Mouse (Mus musculus): Measurements from ENCODE around the gene Dcaf6. TPM values are rescaled to one million over a fixed set of nuclear protein-coding genes. Genes with fewer than 3 reads are reported as not detected.

The Dcaf6 gene
- polyA plus RNA-seq (2012; ENCODE audit: insufficient read depth, insufficient read length, low replicate concordance, missing spikeins) = not detected in 2 replicates

GRCm38 (mm10) chr1:165460360-165460800 lies at the start of gene Dcaf6, which contains the start of gene Mpc2:
Gene Dcaf6, minus strand, starts transcription at chr1:165460475.
Gene Mpc2, plus strand, starts transcription at chr1:165460637.
- H3K4me3 ChIP-seq (ENCODE audit: insufficient read depth, low read depth, low read length) = peak within 1 kb of the TSS; percentile 83
- H3K4me1 ChIP-seq (ENCODE audit: control insufficient read depth, insufficient read depth, low read length) = peaks cover 2% of the 10 kb centered on the region; the same call in 1 of the 2 replicates
- peak within 1 kb of the TSS; percentile 89 for H3K27ac ChIP-seq (ENCODE audit: insufficient read depth, low read depth, low read length)
- TF ChIP-seq POLR2A (IDR thresholded peaks at IDR 0.05; ENCODE audit: insufficient read depth, low read depth, low read length) = peak; percentile 63
- TF ChIP-seq CTCF (IDR thresholded peaks at IDR 0.05; ENCODE audit: insufficient read depth, low read depth, low read length) = no peak
- under 1% methylated on average over 37 of the region's 37 CpGs for WGBS

GRCm38 (mm10) chr1:165506303-165506702 lies 46.0 kb upstream of the Dcaf6 start:
- H3K4me3 ChIP-seq (ENCODE audit: insufficient read depth, low read depth, low read length) = no peak overlapping the region
- TF ChIP-seq POLR2A (IDR thresholded peaks at IDR 0.05; ENCODE audit: insufficient read depth, low read depth, low read length) (no peak), CTCF (IDR thresholded peaks at IDR 0.05; ENCODE audit: insufficient read depth, low read depth, low read length) (no peak)
- no peaks in the 10 kb centered on the region for H3K4me1 ChIP-seq (ENCODE audit: control insufficient read depth, insufficient read depth, low read length)
- no peak overlapping the region for H3K27ac ChIP-seq (ENCODE audit: insufficient read depth, low read depth, low read length)
- 92% methylated on average over 6 of the region's 6 CpGs for WGBS

- Histone ChIP-seq H3K4me3 (ENCODE audit: insufficient read depth, low read depth, low read length) (no peak overlapping the region), H3K27ac (ENCODE audit: insufficient read depth, low read depth, low read length) (no peak overlapping the region), H3K4me1 (ENCODE audit: control insufficient read depth, insufficient read depth, low read length) (no peaks in the 10 kb centered on the region)
- TF ChIP-seq CTCF (IDR thresholded peaks at IDR 0.05; ENCODE audit: insufficient read depth, low read depth, low read length) (no peak), POLR2A (IDR thresholded peaks at IDR 0.05; ENCODE audit: insufficient read depth, low read depth, low read length) (no peak)
- 63% methylated on average over 10 of the region's 10 CpGs for WGBS
Observed at GRCm38 (mm10) chr1:165503307-165504024, 43.2 kb upstream of the Dcaf6 start.

- 35% methylated on average over 3 of the region's 3 CpGs for WGBS
- TF ChIP-seq CTCF (IDR thresholded peaks at IDR 0.05; ENCODE audit: insufficient read depth, low read depth, low read length) = no peak
- TF ChIP-seq POLR2A (IDR thresholded peaks at IDR 0.05; ENCODE audit: insufficient read depth, low read depth, low read length) = no peak
- H3K4me3 ChIP-seq (ENCODE audit: insufficient read depth, low read depth, low read length) = no peak overlapping the region
- H3K4me1 ChIP-seq (ENCODE audit: control insufficient read depth, insufficient read depth, low read length) = no peaks in the 10 kb centered on the region
- no peak overlapping the region for H3K27ac ChIP-seq (ENCODE audit: insufficient read depth, low read depth, low read length)
Observed at GRCm38 (mm10) chr1:165498856-165499255, 38.6 kb upstream of the Dcaf6 start.

- TF ChIP-seq CTCF (IDR thresholded peaks at IDR 0.05; ENCODE audit: insufficient read depth, low read depth, low read length) (no peak), POLR2A (IDR thresholded peaks at IDR 0.05; ENCODE audit: insufficient read depth, low read depth, low read length) (no peak)
- H3K4me3 ChIP-seq (ENCODE audit: insufficient read depth, low read depth, low read length) = no peak overlapping the region
Observed at GRCm38 (mm10) chr1:165489197-165489596, 28.9 kb upstream of the Dcaf6 start.

GRCm38 (mm10) chr1:165486108-165486507 lies 25.8 kb upstream of the Dcaf6 start:
- Histone ChIP-seq H3K4me3 (ENCODE audit: insufficient read depth, low read depth, low read length) (no peak overlapping the region), H3K27ac (ENCODE audit: insufficient read depth, low read depth, low read length) (no peak overlapping the region), H3K4me1 (ENCODE audit: control insufficient read depth, insufficient read depth, low read length) (no peaks in the 10 kb centered on the region)
- TF ChIP-seq CTCF (IDR thresholded peaks at IDR 0.05; ENCODE audit: insufficient read depth, low read depth, low read length) = no peak
- TF ChIP-seq POLR2A (IDR thresholded peaks at IDR 0.05; ENCODE audit: insufficient read depth, low read depth, low read length) = no peak
- 92% methylated on average over 2 of the region's 2 CpGs for WGBS

More at GRCm38 (mm10) chr1:165489197-165489596, 28.9 kb upstream of the Dcaf6 start:
- Histone ChIP-seq H3K4me1 (ENCODE audit: control insufficient read depth, insufficient read depth, low read length) (no peaks in the 10 kb centered on the region), H3K27ac (ENCODE audit: insufficient read depth, low read depth, low read length) (no peak overlapping the region)
- WGBS = 93% methylated on average over 4 of the region's 4 CpGs

GRCm38 (mm10) chr1:165484688-165485233 lies 24.5 kb upstream of the Dcaf6 start, which contains the start of gene Adcy10:
Gene Adcy10, plus strand, starts transcription at chr1:165485183.
- no peak within 1 kb of the TSS for H3K4me3 ChIP-seq (ENCODE audit: insufficient read depth, low read depth, low read length)
- WGBS = 92% methylated on average over 8 of the region's 8 CpGs

GRCm38 (mm10) chr1:165471490-165471889 lies 11.2 kb upstream of the Dcaf6 start:
- WGBS = 93% methylated on average over 1 of the region's 1 CpGs
- TF ChIP-seq CTCF (IDR thresholded peaks at IDR 0.05; ENCODE audit: insufficient read depth, low read depth, low read length) = no peak
- no peak for TF ChIP-seq POLR2A (IDR thresholded peaks at IDR 0.05; ENCODE audit: insufficient read depth, low read depth, low read length)
- H3K4me3 ChIP-seq (ENCODE audit: insufficient read depth, low read depth, low read length) = no peak overlapping the region
- H3K27ac ChIP-seq (ENCODE audit: insufficient read depth, low read depth, low read length) = no peak overlapping the region
- H3K4me1 ChIP-seq (ENCODE audit: control insufficient read depth, insufficient read depth, low read length) = no peaks in the 10 kb centered on the region

More at GRCm38 (mm10) chr1:165484688-165485233, 24.5 kb upstream of the Dcaf6 start, which contains the start of gene Adcy10:
- no peak within 1 kb of the TSS for H3K27ac ChIP-seq (ENCODE audit: insufficient read depth, low read depth, low read length)
- no peak for TF ChIP-seq POLR2A (IDR thresholded peaks at IDR 0.05; ENCODE audit: insufficient read depth, low read depth, low read length)
- no peak for TF ChIP-seq CTCF (IDR thresholded peaks at IDR 0.05; ENCODE audit: insufficient read depth, low read depth, low read length)
- no peaks in the 10 kb centered on the region for H3K4me1 ChIP-seq (ENCODE audit: control insufficient read depth, insufficient read depth, low read length)

- H3K27ac ChIP-seq (ENCODE audit: insufficient read depth, low read depth, low read length) = no peak overlapping the region
- H3K4me3 ChIP-seq (ENCODE audit: insufficient read depth, low read depth, low read length) = no peak overlapping the region
- TF ChIP-seq CTCF (IDR thresholded peaks at IDR 0.05; ENCODE audit: insufficient read depth, low read depth, low read length) (no peak), POLR2A (IDR thresholded peaks at IDR 0.05; ENCODE audit: insufficient read depth, low read depth, low read length) (no peak)
Observed at GRCm38 (mm10) chr1:165469717-165470116, 9.4 kb upstream of the Dcaf6 start.

More at GRCm38 (mm10) chr1:165469717-165470116, 9.4 kb upstream of the Dcaf6 start:
- H3K4me1 ChIP-seq (ENCODE audit: control insufficient read depth, insufficient read depth, low read length) = no peaks in the 10 kb centered on the region
